Mouse (Mus musculus) lung, embryonic 14.5 days (tissue): ENCODE measurements at regions not wholly inside any gene's neighbourhood (a gene's known extent, or its start where the extent isn't known, plus 50 kb on each side); places are given as distances from the start of the nearest gene placed in this dataset.

ENCODE experiments used
- ATAC-seq: fragments of 200-750 bp; cut with Nextera tagmentation; 2 replicates; pipeline ENCODE4 v1.8.0; 2017; ENCODE audit warnings: mild to moderate bottlenecking, moderate TSS enrichment, moderate library complexity; ENCODE audit not compliant: insufficient read depth
- DNase-seq: peaks from one replicate; pipeline ENCODE4 v3.0.0-alpha.2; 2015
- H3K27ac ChIP-seq: fragments of 300-500 bp; sonication (generic); 2 replicates; pipeline ENCODE4 v1.5.1; 2014; ENCODE audit warnings: low read depth, mild to moderate bottlenecking, moderate library complexity
- H3K27me3 ChIP-seq: fragments of 300-500 bp; sonication (generic); 2 replicates; pipeline ENCODE4 v1.6.1; 2014; ENCODE audit warnings: low read length, control low read depth; ENCODE audit not compliant: insufficient read depth
- H3K36me3 ChIP-seq: fragments of 300-500 bp; sonication (generic); 2 replicates; pipeline ENCODE4 v1.6.1; 2014; ENCODE audit warnings: control low read depth; ENCODE audit not compliant: insufficient read depth
- H3K4me1 ChIP-seq: fragments of 300-500 bp; sonication (generic); 2 replicates; pipeline ENCODE4 v1.6.1; 2014; ENCODE audit warnings: antibody characterized with exemption, control low read depth; ENCODE audit not compliant: insufficient read depth
- H3K4me2 ChIP-seq: fragments of 300-500 bp; sonication (generic); 2 replicates; pipeline ENCODE4 v1.6.1; 2014; ENCODE audit warnings: mild to moderate bottlenecking
- H3K4me3 ChIP-seq: fragments of 300-500 bp; sonication (generic); 2 replicates; pipeline ENCODE4 v1.5.1; 2014; ENCODE audit warnings: low read depth, low read length
- H3K9ac ChIP-seq: fragments of 300-500 bp; sonication (generic); 2 replicates; pipeline ENCODE4 v1.6.1; 2014
- H3K9me3 ChIP-seq: fragments of 300-500 bp; sonication (generic); 2 replicates; pipeline ENCODE4 v1.6.1; 2016; ENCODE audit warnings: low read depth, low read length, control low read depth
- CTCF ChIP-seq: IDR thresholded peaks from 2 replicates; pipeline ENCODE4 v1.5.1; 2016; ENCODE audit warnings: antibody characterized with exemption, low read depth
- WGBS: fragments of 180-500 bp; shearing (Covaris S2); extraction: QIAGEN DNeasy Blood & Tissue Kit; methylation state at CpG from one replicate; pipeline ENCODE4 v1.1.7; 2014; 5-methylcytosine and 5-hydroxymethylcytosine counted together

DNA sequence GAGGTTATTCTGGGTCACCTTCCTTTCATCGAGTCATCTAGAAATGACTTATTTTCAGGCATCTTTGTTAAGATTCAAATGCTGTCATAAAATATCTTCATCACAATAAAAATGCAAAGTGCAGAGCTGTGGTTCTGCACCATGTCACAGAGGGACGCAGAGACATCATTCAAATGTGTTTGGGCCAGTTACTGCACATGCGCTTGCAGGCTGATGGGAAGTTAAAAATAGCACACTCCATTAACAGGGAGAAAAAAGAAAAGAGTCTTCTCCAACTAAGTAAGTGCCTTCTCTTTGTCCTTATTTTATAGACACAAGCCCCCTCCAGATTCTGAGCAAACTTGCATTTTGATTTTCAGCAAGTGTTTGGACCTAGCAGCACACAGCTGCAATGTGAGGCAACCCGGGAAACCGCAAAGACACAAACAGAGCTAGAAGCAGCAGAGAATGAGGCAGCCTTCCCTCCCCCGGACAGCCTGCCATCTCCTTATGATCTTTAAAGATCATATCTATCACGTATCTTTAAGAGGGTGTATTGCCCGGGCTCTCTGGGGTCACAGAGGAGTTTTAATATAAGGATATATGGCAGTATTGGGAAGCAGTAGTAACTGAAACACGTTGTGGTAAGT, 510.0 kb downstream of the Adam3 start:
- H3K27me3 ChIP-seq, result no peaks in the 10 kb centered on the region
- H3K4me3 ChIP-seq, result no peak overlapping the region
- ATAC-seq (no peak), DNase-seq (peak; percentile 6)
- H3K27ac ChIP-seq, result no peak overlapping the region
- WGBS, result 56% methylated on average over 9 of the region's 9 CpGs
- H3K4me2 ChIP-seq, result no peak overlapping the region
- no peaks in the 10 kb centered on the region for H3K36me3 ChIP-seq
- H3K4me1 ChIP-seq, result no peaks in the 10 kb centered on the region
- H3K9ac ChIP-seq, result no peak overlapping the region
- no peak for TF ChIP-seq CTCF
- no peaks in the 10 kb centered on the region for H3K9me3 ChIP-seq

DNA sequence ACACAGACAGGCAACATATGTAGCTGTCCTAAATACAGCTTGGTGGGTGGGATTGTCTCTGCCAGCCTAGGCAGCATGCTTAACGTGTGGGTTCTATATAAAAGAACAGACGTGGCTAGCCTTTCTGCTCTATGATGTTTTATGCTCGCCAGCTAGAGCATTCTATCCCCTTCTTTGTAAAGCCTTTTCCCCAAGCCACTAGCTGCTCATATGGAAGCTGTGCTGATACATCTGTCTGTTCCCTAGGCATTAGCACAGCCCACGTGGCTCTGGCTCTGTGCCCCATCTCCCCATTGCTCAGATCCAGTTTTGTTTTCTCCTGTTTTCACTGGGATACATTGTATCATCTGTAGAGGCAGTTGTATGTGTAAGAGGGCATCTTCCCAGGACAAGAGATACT, 511.3 kb downstream of the Adam3 start:
- H3K4me1 ChIP-seq, result no peaks in the 10 kb centered on the region
- WGBS, result 82% methylated on average over 4 of the region's 4 CpGs
- H3K36me3 ChIP-seq, result no peaks in the 10 kb centered on the region
- no peak for TF ChIP-seq CTCF
- ATAC-seq (no peak), DNase-seq (no peak)
- H3K27ac ChIP-seq, result no peak overlapping the region
- no peaks in the 10 kb centered on the region for H3K9me3 ChIP-seq
- H3K9ac ChIP-seq, result no peak overlapping the region
- H3K4me2 ChIP-seq, result no peak overlapping the region
- no peak overlapping the region for H3K4me3 ChIP-seq
- H3K27me3 ChIP-seq, result no peaks in the 10 kb centered on the region

DNA sequence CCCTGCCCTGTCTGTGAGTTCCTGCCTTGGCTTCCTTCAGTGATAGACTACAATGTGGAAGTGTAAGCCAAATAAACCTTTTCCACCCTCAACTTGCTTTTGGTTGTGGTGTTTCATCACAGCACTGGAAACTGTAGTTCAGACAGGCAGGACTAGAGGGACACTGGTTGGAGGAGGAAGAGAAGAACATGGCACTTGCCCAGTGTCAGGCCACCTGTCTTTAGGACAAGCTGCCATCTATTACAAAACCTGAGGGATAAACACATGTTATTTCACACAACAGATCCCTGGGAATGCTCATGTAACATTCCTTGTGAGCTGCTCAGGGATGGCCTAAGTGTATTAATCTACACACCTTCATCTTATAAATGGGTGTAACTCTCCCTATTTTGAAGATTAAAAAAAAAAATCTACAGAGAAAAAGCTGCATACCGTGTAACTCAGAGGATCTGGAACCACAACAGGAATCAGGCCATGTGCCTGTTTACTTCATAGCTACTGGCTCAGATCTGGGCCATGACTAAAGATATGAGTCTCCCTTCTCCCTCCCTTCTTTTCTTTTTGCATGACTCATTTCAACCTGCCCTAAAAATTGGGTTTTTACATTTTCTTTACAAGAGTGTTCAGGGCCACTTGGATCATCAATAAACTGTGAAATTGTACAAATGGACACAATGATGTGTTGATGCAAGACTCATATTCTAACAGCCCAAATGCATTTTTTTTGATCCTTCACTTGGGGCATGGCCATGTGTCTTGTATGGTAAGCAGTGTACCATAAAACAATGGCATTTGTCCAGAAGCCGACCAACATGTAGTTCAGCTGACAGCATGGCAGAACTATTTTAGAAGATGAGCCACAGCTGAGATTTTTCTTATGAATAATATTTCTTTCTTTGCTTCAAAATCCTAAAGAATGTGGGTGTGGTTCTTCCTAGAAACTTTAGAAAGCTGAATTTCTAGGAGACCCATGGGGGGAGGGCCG, 513.1 kb downstream of the Adam3 start:
- no peak for DNase-seq
- Histone ChIP-seq H3K27ac (no peak overlapping the region), H3K9me3 (no peaks in the 10 kb centered on the region), H3K9ac (no peak overlapping the region), H3K36me3 (no peaks in the 10 kb centered on the region), H3K27me3 (no peaks in the 10 kb centered on the region), H3K4me2 (no peak overlapping the region), H3K4me1 (no peaks in the 10 kb centered on the region), H3K4me3 (no peak overlapping the region)
- WGBS, result 91% methylated on average over 3 of the region's 3 CpGs
- TF ChIP-seq CTCF, result no peak
- no peak for ATAC-seq

DNA sequence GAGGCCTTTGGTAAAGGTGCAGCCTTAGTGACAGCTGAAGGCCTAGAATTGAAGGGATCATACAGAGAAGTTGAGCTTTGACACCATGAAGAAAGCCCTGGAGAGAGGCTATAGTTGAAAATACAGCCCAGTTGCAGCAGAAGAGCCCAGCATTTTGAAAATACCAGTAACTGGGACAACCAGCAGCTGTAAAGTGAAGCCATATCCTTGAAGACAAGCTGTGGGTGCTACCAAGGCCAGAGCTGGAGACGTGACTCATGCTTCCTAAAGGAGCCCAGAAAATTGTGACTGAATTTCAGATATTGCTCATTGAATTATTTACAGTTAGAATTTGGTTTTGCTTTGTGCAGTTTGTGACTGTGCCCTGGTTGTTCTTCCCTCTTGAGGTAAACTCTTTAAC, 514.6 kb downstream of the Adam3 start:
- no peak for ATAC-seq
- Histone ChIP-seq H3K36me3 (no peaks in the 10 kb centered on the region), H3K9me3 (no peaks in the 10 kb centered on the region), H3K4me3 (no peak overlapping the region), H3K27me3 (no peaks in the 10 kb centered on the region), H3K4me1 (no peaks in the 10 kb centered on the region), H3K27ac (no peak overlapping the region), H3K4me2 (no peak overlapping the region), H3K9ac (no peak overlapping the region)
- DNase-seq, result no peak
- no peak for TF ChIP-seq CTCF
- WGBS, result 72% methylated on average over 1 of the region's 1 CpGs
